Mouse (Mus musculus): ENCODE measurements around the gene Htr6. TPM values are rescaled to one million over a fixed set of nuclear protein-coding genes. Genes with fewer than 3 reads are reported as not detected.

Htr6 gene
- polyA plus RNA-seq, 1 experiment from 2014 or later, result not detected

DNA sequence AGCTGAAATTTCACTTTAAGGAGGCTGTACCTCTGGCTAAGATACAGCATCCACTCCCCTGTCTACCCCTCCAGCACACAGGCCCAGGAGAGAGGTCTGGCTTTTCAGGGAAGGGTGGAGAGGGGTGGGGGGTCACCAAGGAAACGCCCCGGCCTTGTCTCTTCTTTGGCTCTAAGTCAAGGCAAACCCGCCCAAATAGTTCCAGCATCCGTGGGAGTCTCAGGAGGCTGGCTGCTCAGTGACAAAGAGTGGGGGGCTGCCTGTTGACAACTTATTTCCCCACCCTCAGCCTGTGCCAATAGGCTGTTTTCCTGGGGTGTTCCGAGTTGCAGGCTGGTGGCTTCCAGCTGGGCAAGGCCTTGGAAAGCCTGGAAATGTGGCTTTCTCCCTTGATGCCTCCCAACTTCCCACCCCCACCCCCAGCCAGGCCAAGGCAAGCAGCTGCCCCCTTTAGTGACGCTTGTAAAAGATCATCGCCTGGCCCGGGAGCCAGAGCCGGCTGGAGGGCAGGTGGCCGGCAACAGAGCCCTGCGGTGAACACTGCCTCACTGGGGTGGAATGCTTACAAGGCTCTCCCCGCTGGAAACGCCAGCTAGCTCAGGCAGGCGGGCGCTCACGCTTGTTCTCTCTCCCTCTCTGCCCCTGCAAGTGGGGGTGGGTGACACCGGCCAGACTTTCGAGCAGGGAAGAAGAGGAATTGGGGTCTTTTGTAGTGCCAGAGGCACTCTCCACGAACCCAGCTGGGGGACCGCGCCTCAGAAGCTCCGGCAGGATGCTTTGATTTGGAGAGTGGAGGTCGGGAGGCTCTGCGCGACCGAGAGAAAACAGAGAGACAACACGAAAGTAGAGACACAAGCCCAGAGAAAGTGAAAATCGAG lies 16.3 kb upstream of the Htr6 start:
- ATAC-seq (ENCODE audit: insufficient read depth, low FRiP score), result no peak
- WGBS, result 7% methylated on average over 28 of the region's 28 CpGs
- peak overlapping the region; percentile 85 for H3K4me2 ChIP-seq (ENCODE audit: low read depth, low read length)
- H3K36me3 ChIP-seq (ENCODE audit: control insufficient read depth, insufficient read depth, low read length), result no peaks in the 10 kb centered on the region
- H3K9me3 ChIP-seq (replicated peaks; ENCODE audit: control insufficient read depth, low read length), result peaks cover 6% of the 10 kb centered on the region; the same call in 1 of the 2 replicates
- no peak overlapping the region; the same call in 1 of the 2 replicates for H3K27ac ChIP-seq (ENCODE audit: low read length)
- H3K4me1 ChIP-seq (ENCODE audit: control insufficient read depth, insufficient read depth, low read length), result peaks cover 24% of the 10 kb centered on the region
- peak overlapping the region; percentile 86 for H3K9ac ChIP-seq (ENCODE audit: low read length)
- peak overlapping the region; percentile 69 for H3K4me3 ChIP-seq (replicated peaks; ENCODE audit: low read length)
- no peaks in the 10 kb centered on the region for H3K27me3 ChIP-seq (ENCODE audit: control insufficient read depth, insufficient read depth, low read length)

DNA sequence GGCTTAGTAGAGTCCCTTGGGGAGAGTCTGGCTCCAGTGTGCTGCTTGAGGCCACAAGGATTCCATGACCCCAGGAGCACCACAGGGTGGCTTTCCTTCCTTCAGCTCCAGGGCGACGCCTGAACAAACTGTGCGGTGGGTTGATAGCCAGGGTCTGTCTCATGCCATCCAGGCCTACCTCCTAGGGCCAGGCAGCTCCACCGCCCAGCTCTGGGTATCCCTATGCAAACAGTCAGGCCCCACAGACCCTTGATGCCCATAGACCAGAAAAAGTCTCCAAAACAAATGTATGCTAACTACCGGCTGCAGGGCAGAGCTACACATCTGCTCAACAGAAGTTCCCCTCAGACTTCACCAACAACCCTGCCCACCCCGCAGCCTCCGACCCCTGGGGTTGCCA lies 15.7 kb upstream of the Htr6 start:
- Histone ChIP-seq H3K4me1 (ENCODE audit: control insufficient read depth, insufficient read depth, low read length) (peaks cover 20% of the 10 kb centered on the region), H3K4me3 (replicated peaks; ENCODE audit: low read length) (peak overlapping the region; percentile 69), H3K27me3 (ENCODE audit: control insufficient read depth, insufficient read depth, low read length) (no peaks in the 10 kb centered on the region), H3K36me3 (ENCODE audit: control insufficient read depth, insufficient read depth, low read length) (no peaks in the 10 kb centered on the region), H3K4me2 (ENCODE audit: low read depth, low read length) (peak overlapping the region; percentile 85), H3K9ac (ENCODE audit: low read length) (peak overlapping the region; percentile 86; the same call in 1 of the 2 replicates), H3K27ac (ENCODE audit: low read length) (no peak overlapping the region), H3K9me3 (replicated peaks; ENCODE audit: control insufficient read depth, low read length) (peaks cover 6% of the 10 kb centered on the region; the same call in 1 of the 2 replicates)
- WGBS, result 45% methylated on average over 7 of the region's 7 CpGs
- no peak for ATAC-seq (ENCODE audit: insufficient read depth, low FRiP score)

DNA sequence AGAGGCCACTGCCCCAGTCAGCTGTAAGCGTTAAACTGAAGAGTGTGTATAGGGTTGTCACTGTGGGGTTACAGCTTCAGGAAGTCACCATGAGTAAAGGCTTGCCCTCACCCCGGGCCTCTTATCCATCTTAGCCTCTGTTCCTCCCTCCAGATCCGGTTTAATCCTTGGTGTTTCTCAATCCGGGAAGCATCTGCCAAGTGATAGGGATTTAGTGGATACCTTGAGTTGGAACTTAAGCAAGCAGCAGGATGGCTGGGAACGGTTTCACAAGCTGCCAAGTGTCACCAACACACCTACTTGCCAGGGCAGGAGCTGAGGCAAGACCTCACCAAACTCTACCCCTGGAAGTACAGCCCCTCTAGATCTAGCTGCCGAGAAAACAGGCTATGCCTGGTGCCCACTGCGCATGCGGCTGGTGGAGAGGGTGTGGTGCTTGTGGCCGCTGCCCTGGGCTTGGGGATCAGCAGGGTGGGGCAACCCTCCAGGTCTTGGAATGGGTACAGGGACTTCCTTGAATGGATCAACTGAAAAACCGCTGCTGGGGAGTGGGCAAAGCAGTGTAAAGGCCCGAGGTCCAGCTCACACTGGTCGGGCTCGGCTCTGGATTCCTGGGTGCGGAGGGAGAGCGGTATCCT lies 15.1 kb upstream of the Htr6 start:
- Histone ChIP-seq H3K4me2 (ENCODE audit: low read depth, low read length) (peak overlapping the region; percentile 85; the same call in 1 of the 2 replicates), H3K9ac (ENCODE audit: low read length) (0 out of 2 replicates have a peak overlapping the region, but pooled peaks have one; percentile 7), H3K27me3 (ENCODE audit: control insufficient read depth, insufficient read depth, low read length) (no peaks in the 10 kb centered on the region), H3K27ac (ENCODE audit: low read length) (no peak overlapping the region), H3K4me1 (ENCODE audit: control insufficient read depth, insufficient read depth, low read length) (peaks cover 14% of the 10 kb centered on the region), H3K36me3 (ENCODE audit: control insufficient read depth, insufficient read depth, low read length) (no peaks in the 10 kb centered on the region), H3K4me3 (replicated peaks; ENCODE audit: low read length) (no peak overlapping the region; the same call in 1 of the 2 replicates), H3K9me3 (replicated peaks; ENCODE audit: control insufficient read depth, low read length) (peaks cover 6% of the 10 kb centered on the region; the same call in 1 of the 2 replicates)
- WGBS, result 57% methylated on average over 15 of the region's 15 CpGs
- ATAC-seq (ENCODE audit: insufficient read depth, low FRiP score), result no peak

DNA sequence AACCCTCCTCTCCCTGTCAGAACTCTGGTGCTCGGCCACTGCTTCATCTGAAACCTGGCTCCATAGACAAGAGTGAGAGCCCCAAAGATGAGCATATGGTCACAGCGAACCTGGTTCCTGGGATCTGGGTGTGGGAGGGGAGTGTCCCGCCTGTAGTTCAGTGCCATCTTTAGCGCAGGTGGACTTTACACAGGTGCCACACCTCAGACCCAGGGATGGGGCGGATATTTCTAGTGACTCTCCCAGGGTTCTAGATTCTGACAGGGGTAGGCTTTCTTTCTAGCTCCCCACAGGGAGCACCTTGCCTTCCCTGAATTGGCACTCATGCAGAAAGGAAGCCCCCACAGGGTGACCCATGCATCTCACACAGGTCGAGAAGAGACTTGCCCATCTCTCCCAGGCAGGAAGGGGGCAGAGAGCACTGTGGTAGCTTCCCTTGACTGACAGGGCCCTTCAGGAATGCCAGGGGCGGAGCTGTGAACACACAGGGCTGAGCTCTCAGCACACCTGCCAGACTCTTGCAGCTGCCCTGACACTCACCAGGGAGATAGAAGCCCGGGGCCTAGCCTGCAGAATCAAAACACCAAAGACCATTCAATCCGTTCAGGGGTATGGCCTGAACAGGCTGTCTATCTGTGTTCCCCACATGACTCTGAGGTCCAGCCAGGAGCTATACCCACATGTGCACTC lies 13.8 kb upstream of the Htr6 start:
- H3K9me3 ChIP-seq (replicated peaks; ENCODE audit: control insufficient read depth, low read length), result no peaks in the 10 kb centered on the region
- no peak overlapping the region for H3K27ac ChIP-seq (ENCODE audit: low read length)
- no peaks in the 10 kb centered on the region for H3K36me3 ChIP-seq (ENCODE audit: control insufficient read depth, insufficient read depth, low read length)
- no peak overlapping the region for H3K4me3 ChIP-seq (replicated peaks; ENCODE audit: low read length)
- no peak overlapping the region for H3K9ac ChIP-seq (ENCODE audit: low read length)
- no peak overlapping the region for H3K4me2 ChIP-seq (ENCODE audit: low read depth, low read length)
- ATAC-seq (ENCODE audit: insufficient read depth, low FRiP score), result no peak
- H3K4me1 ChIP-seq (ENCODE audit: control insufficient read depth, insufficient read depth, low read length), result peaks cover 10% of the 10 kb centered on the region; the same call in 1 of the 2 replicates
- WGBS, result 53% methylated on average over 9 of the region's 9 CpGs
- no peaks in the 10 kb centered on the region for H3K27me3 ChIP-seq (ENCODE audit: control insufficient read depth, insufficient read depth, low read length)

DNA sequence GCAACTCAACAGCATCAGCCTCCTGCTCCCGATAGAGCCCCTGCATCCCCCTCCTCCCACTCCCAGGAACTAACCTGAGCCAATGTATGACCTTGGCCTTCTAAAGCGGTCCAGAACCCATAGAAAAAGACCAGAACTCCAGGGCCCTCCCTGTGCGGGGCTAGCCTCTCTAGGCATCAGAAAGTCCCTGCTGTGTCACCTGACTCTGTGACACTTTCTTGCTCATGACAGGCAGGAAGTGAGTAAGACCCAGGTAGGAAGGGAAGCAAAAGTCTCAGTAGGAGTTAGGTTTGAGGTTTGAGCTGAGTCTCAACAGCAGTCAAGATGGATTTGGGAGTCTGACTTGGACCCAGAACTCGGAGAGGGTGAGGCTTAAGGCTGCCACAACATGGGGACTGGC lies 11.6 kb upstream of the Htr6 start:
- H3K27me3 ChIP-seq (ENCODE audit: control insufficient read depth, insufficient read depth, low read length), result no peaks in the 10 kb centered on the region
- H3K27ac ChIP-seq (ENCODE audit: low read length), result no peak overlapping the region
- no peak overlapping the region for H3K9ac ChIP-seq (ENCODE audit: low read length)
- no peaks in the 10 kb centered on the region for H3K36me3 ChIP-seq (ENCODE audit: control insufficient read depth, insufficient read depth, low read length)
- H3K4me2 ChIP-seq (ENCODE audit: low read depth, low read length), result no peak overlapping the region
- peaks cover 21% of the 10 kb centered on the region for H3K4me1 ChIP-seq (ENCODE audit: control insufficient read depth, insufficient read depth, low read length)
- 77% methylated on average over 4 of the region's 4 CpGs for WGBS
- no peak overlapping the region for H3K4me3 ChIP-seq (replicated peaks; ENCODE audit: low read length)
- H3K9me3 ChIP-seq (replicated peaks; ENCODE audit: control insufficient read depth, low read length), result no peaks in the 10 kb centered on the region
- no peak for ATAC-seq (ENCODE audit: insufficient read depth, low FRiP score)

DNA sequence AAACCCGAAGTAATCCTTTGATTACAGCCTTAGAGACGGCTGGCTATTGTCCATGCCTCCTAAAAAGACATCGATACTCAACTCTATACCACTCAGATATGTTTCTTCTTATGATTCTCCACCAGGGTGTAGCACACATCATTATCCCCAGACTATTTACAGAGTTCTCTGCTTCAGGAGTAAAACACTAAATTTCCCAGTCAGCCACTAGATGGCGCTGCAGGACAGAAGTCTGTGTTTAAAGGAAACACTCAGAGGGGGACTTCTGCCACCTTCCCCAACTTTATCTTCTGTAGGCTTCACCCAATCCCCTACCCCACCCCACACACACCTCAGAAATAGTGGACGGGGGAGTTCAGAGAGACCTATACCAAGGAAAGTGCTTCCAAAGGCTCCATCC lies 10.7 kb upstream of the Htr6 start:
- H3K4me3 ChIP-seq (replicated peaks; ENCODE audit: low read length), result no peak overlapping the region
- no peak overlapping the region for H3K4me2 ChIP-seq (ENCODE audit: low read depth, low read length)
- H3K4me1 ChIP-seq (ENCODE audit: control insufficient read depth, insufficient read depth, low read length), result peaks cover 20% of the 10 kb centered on the region
- WGBS, result 10% methylated on average over 5 of the region's 5 CpGs
- H3K27me3 ChIP-seq (ENCODE audit: control insufficient read depth, insufficient read depth, low read length), result no peaks in the 10 kb centered on the region
- peak; percentile 31; the same call in 1 of the 2 replicates for ATAC-seq (ENCODE audit: insufficient read depth, low FRiP score)
- H3K9ac ChIP-seq (ENCODE audit: low read length), result no peak overlapping the region
- H3K27ac ChIP-seq (ENCODE audit: low read length), result no peak overlapping the region
- no peaks in the 10 kb centered on the region for H3K36me3 ChIP-seq (ENCODE audit: control insufficient read depth, insufficient read depth, low read length)
- H3K9me3 ChIP-seq (replicated peaks; ENCODE audit: control insufficient read depth, low read length), result no peaks in the 10 kb centered on the region

DNA sequence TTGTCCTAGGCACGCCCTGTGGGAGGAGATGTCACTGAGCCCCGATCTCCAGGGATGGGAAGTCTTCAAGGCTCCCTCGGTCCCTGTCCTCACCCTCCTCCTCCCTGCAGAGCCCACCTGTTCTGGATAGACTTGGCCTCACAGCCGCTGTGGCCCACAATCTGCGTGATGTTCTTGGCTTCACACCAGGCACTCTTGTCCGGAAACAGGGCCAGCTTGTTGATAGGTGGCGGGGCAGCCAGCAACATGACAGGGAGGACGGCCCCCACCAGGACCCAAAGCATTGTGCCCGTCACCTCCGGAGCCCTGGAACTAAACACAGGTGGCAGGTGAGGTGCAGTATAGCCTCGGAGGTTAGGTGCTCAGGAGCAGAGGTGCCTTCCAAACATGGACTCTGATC lies 10.0 kb upstream of the Htr6 start:
- H3K27ac ChIP-seq (ENCODE audit: low read length), result no peak overlapping the region
- no peaks in the 10 kb centered on the region for H3K36me3 ChIP-seq (ENCODE audit: control insufficient read depth, insufficient read depth, low read length)
- peaks cover 13% of the 10 kb centered on the region for H3K4me1 ChIP-seq (ENCODE audit: control insufficient read depth, insufficient read depth, low read length)
- WGBS, result 77% methylated on average over 11 of the region's 11 CpGs
- H3K4me3 ChIP-seq (replicated peaks; ENCODE audit: low read length), result no peak overlapping the region
- H3K4me2 ChIP-seq (ENCODE audit: low read depth, low read length), result no peak overlapping the region
- no peak for ATAC-seq (ENCODE audit: insufficient read depth, low FRiP score)
- no peak overlapping the region for H3K9ac ChIP-seq (ENCODE audit: low read length)
- H3K9me3 ChIP-seq (replicated peaks; ENCODE audit: control insufficient read depth, low read length), result no peaks in the 10 kb centered on the region
- H3K27me3 ChIP-seq (ENCODE audit: control insufficient read depth, insufficient read depth, low read length), result no peaks in the 10 kb centered on the region

DNA sequence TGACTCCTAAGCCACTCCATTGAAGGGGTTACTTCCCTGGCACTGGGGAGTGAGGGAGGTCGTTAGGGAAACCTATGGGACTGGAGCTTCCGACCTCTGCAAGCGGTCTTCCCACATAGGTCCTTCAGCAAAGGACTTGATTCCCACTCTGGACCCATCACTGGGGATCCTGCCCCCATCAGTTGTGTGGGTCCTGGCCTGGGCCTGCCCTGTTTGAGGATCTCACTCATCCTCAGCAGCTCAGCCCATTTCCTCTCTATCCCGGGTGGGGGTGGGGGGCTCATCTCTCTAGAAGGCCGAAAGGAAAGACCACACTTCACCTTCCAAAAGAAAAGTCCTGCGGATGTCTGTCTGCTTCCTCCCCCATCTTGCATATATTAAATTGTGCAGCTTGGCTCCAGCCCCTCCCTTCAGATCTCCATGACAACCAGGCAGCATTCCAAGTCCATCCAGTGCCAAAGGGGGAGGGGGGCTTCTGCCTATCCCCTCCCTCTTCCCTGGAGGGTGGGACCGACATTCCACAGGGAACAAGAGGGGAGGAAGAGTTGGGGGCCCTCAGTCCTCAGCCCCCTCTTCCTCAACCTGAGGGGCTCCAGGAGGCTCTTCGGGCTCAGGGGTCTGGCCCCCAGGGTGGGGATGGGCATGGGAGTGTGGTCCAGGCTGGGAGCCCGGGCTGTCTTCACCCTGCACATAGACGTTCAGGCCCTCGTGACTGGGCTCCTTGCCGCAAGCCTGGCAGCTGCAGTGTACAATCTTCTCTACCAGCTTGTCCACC lies 7.6 kb upstream of the Htr6 start:
- H3K4me2 ChIP-seq (ENCODE audit: low read depth, low read length), result no peak overlapping the region
- H3K27ac ChIP-seq (ENCODE audit: low read length), result no peak overlapping the region
- 25% methylated on average over 12 of the region's 12 CpGs for WGBS
- H3K36me3 ChIP-seq (ENCODE audit: control insufficient read depth, insufficient read depth, low read length), result no peaks in the 10 kb centered on the region
- H3K9ac ChIP-seq (ENCODE audit: low read length), result peak overlapping the region; percentile 35; the same call in 1 of the 2 replicates
- H3K4me3 ChIP-seq (replicated peaks; ENCODE audit: low read length), result no peak overlapping the region
- ATAC-seq (ENCODE audit: insufficient read depth, low FRiP score), result peak; percentile 11; the same call in 1 of the 2 replicates
- H3K9me3 ChIP-seq (replicated peaks; ENCODE audit: control insufficient read depth, low read length), result no peaks in the 10 kb centered on the region
- peaks cover 11% of the 10 kb centered on the region for H3K4me1 ChIP-seq (ENCODE audit: control insufficient read depth, insufficient read depth, low read length)
- H3K27me3 ChIP-seq (ENCODE audit: control insufficient read depth, insufficient read depth, low read length), result no peaks in the 10 kb centered on the region
